In the genomic region with DNA sequence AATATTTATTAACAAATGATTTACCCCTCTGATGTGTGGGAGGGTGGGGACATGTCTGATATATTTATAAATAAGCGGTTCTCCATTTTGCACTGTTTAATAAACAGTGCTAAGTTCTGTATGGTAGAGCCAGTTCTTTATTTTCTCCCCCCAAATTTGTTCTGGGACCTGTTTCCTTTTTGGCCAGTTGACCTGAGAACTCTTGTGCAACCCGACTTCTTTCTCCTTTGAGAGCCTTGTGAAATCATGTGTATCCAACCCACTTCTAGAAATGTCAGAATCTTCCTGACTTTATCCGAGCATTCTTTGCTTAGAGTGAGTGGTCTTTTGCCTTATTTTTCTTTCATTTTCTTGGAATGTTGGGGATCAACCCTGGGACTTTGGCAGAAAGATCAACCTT, we compare ENCODE assay signal across 28 mouse cellular contexts.
DNase-seq lines count a peak whose midpoint lies in the region; ATAC-seq and TF ChIP-seq lines count a peak whose summit lies in the region.
"Had no signal": no experiment of that assay in that cellular context is flagged by ENCODE, and none has a peak within 500 bp of the region (broad histone marks: within the 10 kb centered on the region; RNA-seq: fewer than 3 reads in every experiment).

No protein-coding gene starts in this region.

- H3K4me1 ChIP-seq in liver, adult 2 months (ENCODE audit: control insufficient read depth, insufficient read depth, low read length): no peaks in the 10 kb centered on the region
- no peaks in the 10 kb centered on the region for H3K4me1 ChIP-seq in liver, postnatal 0 days (ENCODE audit: insufficient read depth)
- H3K4me1 ChIP-seq in forebrain, embryonic 12.5 days: no peaks in the 10 kb centered on the region
- H3K4me1 ChIP-seq: limb, embryonic 13.5 days; liver, embryonic 12.5 days; megakaryocyte, embryonic 14.5 days; midbrain, embryonic 13.5 days; stomach, embryonic 15.5 days had no signal

- DNase-seq in heart, adult 18-20 months: peak; percentile 57 to 75
- DNase-seq in heart, postnatal 10 days: no peak
- peak; percentile 2 for DNase-seq in liver, adult 2 months (ENCODE audit: extremely low read depth, low read depth, low spot score)
- DNase-seq in liver, postnatal 0 days: no peak
- DNase-seq in lung, postnatal 36 days: peak; percentile 78
- no peak for DNase-seq in thymus, postnatal 4 days
- DNase-seq: adrenal gland, adult 2 months; B cell, adult 2 months; cerebellum, adult 11 months; cerebellum, adult 9-10 months; cerebellum, postnatal 36 days; kidney, adult 8-10 months; kidney, postnatal 4 days; lung, embryonic 14.5 days; retina, postnatal 1 day; right cerebral cortex, postnatal 14 days had no signal

- H3K27me3 ChIP-seq in liver, adult 2 months (ENCODE audit: control insufficient read depth, insufficient read depth, low read length): no peaks in the 10 kb centered on the region
- no peaks in the 10 kb centered on the region for H3K27me3 ChIP-seq in liver, postnatal 0 days (ENCODE audit: insufficient read depth, low read length)
- no peaks in the 10 kb centered on the region for H3K27me3 ChIP-seq in forebrain, embryonic 12.5 days
- H3K27me3 ChIP-seq: heart, embryonic 15.5 days; limb, embryonic 13.5 days; liver, embryonic 12.5 days; midbrain, embryonic 13.5 days; neural tube, embryonic 13.5 days; stomach, embryonic 15.5 days had no signal

- no peak overlapping the region for H3K9ac ChIP-seq in liver, adult 2 months (ENCODE audit: low read depth, low read length)
- no peak overlapping the region for H3K9ac ChIP-seq in liver, postnatal 0 days (replicated peaks)
- no peak overlapping the region for H3K9ac ChIP-seq in forebrain, embryonic 12.5 days
- H3K9ac ChIP-seq: heart, embryonic 15.5 days; limb, embryonic 13.5 days; liver, embryonic 12.5 days; lung, embryonic 14.5 days; midbrain, embryonic 13.5 days; neural tube, embryonic 13.5 days; stomach, embryonic 15.5 days had no signal

- ATAC-seq in liver, postnatal 0 days: no peak
- ATAC-seq in granulocyte monocyte progenitor cell, adult 5-6 weeks (replicated peaks; ENCODE audit: poor library complexity, severe bottlenecking): peak; percentile 86
- ATAC-seq in forebrain, embryonic 12.5 days (ENCODE audit: low FRiP score): no peak
- ATAC-seq: forebrain, embryonic 14.5 days; hindbrain, embryonic 16.5 days; liver, embryonic 12.5 days; midbrain, embryonic 13.5 days had no signal

- TF ChIP-seq CTCF in liver, adult 2 months (IDR thresholded peaks at IDR 0.05; ENCODE audit: low read depth, low read length): no peak
- TF ChIP-seq CTCF in liver, postnatal 0 days (IDR thresholded peaks at IDR 0.05; ENCODE audit: low read depth): no peak

- H3K4me3 ChIP-seq in liver, adult 2 months (ENCODE audit: insufficient read depth, low read depth, low read length): no peak overlapping the region
- H3K4me3 ChIP-seq in liver, postnatal 0 days (ENCODE audit: low read depth, low read length): no peak overlapping the region
- no peak overlapping the region for H3K4me3 ChIP-seq in forebrain, embryonic 12.5 days (replicated peaks)
- H3K4me3 ChIP-seq: heart, embryonic 15.5 days; limb, embryonic 13.5 days; liver, embryonic 12.5 days; megakaryocyte, embryonic 14.5 days; midbrain, embryonic 13.5 days; neural tube, embryonic 13.5 days; stomach, embryonic 15.5 days had no signal

- no peaks in the 10 kb centered on the region for H3K79me2 ChIP-seq in liver, adult 2 months (ENCODE audit: control insufficient read depth, insufficient read depth, low read length)

- WGBS in liver, adult 2 months: 81% methylated on average over 3 of the region's 3 CpGs
- WGBS in liver, postnatal 0 days (ENCODE audit: insufficient replicate concordance): 57% methylated on average over 3 of the region's 3 CpGs
- 92% methylated on average over 3 of the region's 3 CpGs for WGBS in forebrain, embryonic 12.5 days

- no peaks in the 10 kb centered on the region for H3K9me3 ChIP-seq in liver, postnatal 0 days (ENCODE audit: low read length)
- H3K9me3 ChIP-seq in forebrain, embryonic 12.5 days: no peaks in the 10 kb centered on the region
- H3K9me3 ChIP-seq: heart, embryonic 15.5 days; limb, embryonic 13.5 days; liver, embryonic 12.5 days; megakaryocyte, embryonic 14.5 days; midbrain, embryonic 13.5 days; neural tube, embryonic 13.5 days; stomach, embryonic 15.5 days had no signal

- intact Hi-C loops in heart, postnatal 10 days (cut with DNase I): no loop called here

- H3K4me2 ChIP-seq in liver, postnatal 0 days (ENCODE audit: low read depth, low read length): no peak overlapping the region
- no peak overlapping the region for H3K4me2 ChIP-seq in forebrain, embryonic 12.5 days
- H3K4me2 ChIP-seq: heart, embryonic 15.5 days; limb, embryonic 13.5 days; liver, embryonic 12.5 days; lung, embryonic 14.5 days; midbrain, embryonic 13.5 days; neural tube, embryonic 13.5 days; stomach, embryonic 15.5 days had no signal

- H3K27ac ChIP-seq in liver, adult 2 months (replicated peaks; ENCODE audit: insufficient read depth, low read depth, low read length): no peak overlapping the region
- H3K27ac ChIP-seq in liver, postnatal 0 days (ENCODE audit: low read depth): no peak overlapping the region
- H3K27ac ChIP-seq in forebrain, embryonic 12.5 days: no peak overlapping the region
- H3K27ac ChIP-seq: heart, embryonic 15.5 days; kidney, postnatal 0 days; limb, embryonic 13.5 days; liver, embryonic 12.5 days; midbrain, embryonic 13.5 days; neural tube, embryonic 13.5 days; stomach, embryonic 15.5 days had no signal

- TF ChIP-seq POLR2A in liver, adult 2 months (IDR thresholded peaks at IDR 0.05; ENCODE audit: extremely low read depth, insufficient read depth, low read length): no peak

- TF ChIP-seq EP300 in liver, postnatal 0 days (IDR thresholded peaks at IDR 0.05; ENCODE audit: low read depth): no peak

- H3K36me3 ChIP-seq in liver, adult 2 months (ENCODE audit: control insufficient read depth, insufficient read depth, low read length): no peaks in the 10 kb centered on the region
- H3K36me3 ChIP-seq in liver, postnatal 0 days (replicated peaks; ENCODE audit: insufficient read depth, low read length): no peaks in the 10 kb centered on the region
- no peaks in the 10 kb centered on the region for H3K36me3 ChIP-seq in forebrain, embryonic 12.5 days (replicated peaks)
- H3K36me3 ChIP-seq: heart, embryonic 15.5 days; limb, embryonic 13.5 days; liver, embryonic 12.5 days; midbrain, embryonic 13.5 days; neural tube, embryonic 13.5 days; stomach, embryonic 15.5 days had no signal

Comparison
In these comparisons a context has a peak if more than half of its experiments do, and no peak if none do; other contexts are left out.
1. DNase-seq: peak in heart, adult 18-20 months (2 of 2), liver, adult 2 months (single experiment) and lung, postnatal 36 days (single experiment); none in heart, postnatal 10 days (0 of 2), liver, postnatal 0 days (single experiment) and thymus, postnatal 4 days (single experiment).